Mouse (Mus musculus): ENCODE results near the gene Trabd. TPM values are rescaled to one million over a fixed set of nuclear protein-coding genes. Genes with fewer than 3 reads are reported as not detected.

The Trabd gene
- total and polyA plus RNA-seq, 3 experiments, result 39.2 to 74.7 (median 49.5) TPM

DNA sequence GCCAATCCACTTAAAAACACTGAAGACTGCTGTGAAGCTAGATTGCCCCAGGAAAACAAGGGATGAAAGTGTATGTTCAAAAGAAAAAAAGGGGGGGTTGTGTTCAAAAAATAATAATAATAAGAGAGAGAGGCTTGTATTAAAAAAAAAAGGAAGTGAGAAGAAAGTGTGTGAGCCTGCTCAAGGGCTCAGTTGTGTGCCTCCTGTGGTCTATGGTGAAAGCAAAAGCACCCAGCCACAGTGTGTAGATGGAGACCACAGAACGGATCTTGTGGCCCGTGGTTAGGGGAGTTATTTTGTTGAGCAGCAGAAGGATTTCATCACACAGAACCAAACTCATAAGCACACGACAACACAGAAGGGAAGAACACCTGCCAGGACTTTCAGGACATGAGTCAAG, 56.4 kb downstream of the Trabd start (continued):
- TF ChIP-seq MAFK (IDR thresholded peaks at IDR 0.05; ENCODE audit: insufficient replicate concordance, low read length), result peak; percentile 97
- no peak for TF ChIP-seq TBP (conservative IDR thresholded peaks at IDR 0.05; ENCODE audit: low read depth, low read length)
- TF ChIP-seq NRF1 (IDR thresholded peaks at IDR 0.05; ENCODE audit: low read depth, low read length), result 0 out of 2 replicates have a peak, but pooled peaks have one; percentile 41
- peak; percentile 9; the same call in 1 of the 2 replicates for TF ChIP-seq JUN (IDR thresholded peaks at IDR 0.05; ENCODE audit: insufficient read depth, low read depth, low read length)
- peak; percentile 90 for TF ChIP-seq RCOR1 (conservative IDR thresholded peaks at IDR 0.05; ENCODE audit: low read depth, low read length)
- TF ChIP-seq E2F4 (IDR thresholded peaks at IDR 0.05; ENCODE audit: insufficient replicate concordance, low read depth, low read length), result peak; percentile 23; the same call in 1 of the 2 replicates
- TF ChIP-seq SMC3 (IDR thresholded peaks at IDR 0.05; ENCODE audit: low read depth, low read length), result no peak
- TF ChIP-seq MXI1 (IDR thresholded peaks at IDR 0.05; ENCODE audit: low read depth, low read length), result peak; percentile 59
- TF ChIP-seq CTCF (conservative IDR thresholded peaks at IDR 0.05 in 1 of 2, IDR thresholded peaks at IDR 0.05 in 1 of 2; ENCODE audit: low read depth in 2 of 2, low read length in 2 of 2), result peak in 1 of 2 experiments; percentile 9; a peak in 1 of 4 replicates
- no peak for TF ChIP-seq NELFE (IDR thresholded peaks at IDR 0.05; ENCODE audit: low read depth, low read length)
- TF ChIP-seq ELF1 (IDR thresholded peaks at IDR 0.05; ENCODE audit: low read depth, low read length), result peak; percentile 39; the same call in 1 of the 2 replicates
- no peak for TF ChIP-seq POLR2A (IDR thresholded peaks at IDR 0.05; ENCODE audit: low read depth, low read length)
- TF ChIP-seq MEF2A (IDR thresholded peaks at IDR 0.05; ENCODE audit: borderline replicate concordance, low read depth, low read length), result peak; percentile 82; the same call in 1 of the 2 replicates
- no peak for TF ChIP-seq UBTF (IDR thresholded peaks at IDR 0.05; ENCODE audit: low read depth, low read length)
- TF ChIP-seq JUND (conservative IDR thresholded peaks at IDR 0.05; ENCODE audit: low read depth, low read length), result peak; percentile 41; the same call in 1 of the 2 replicates
- no peak for TF ChIP-seq RAD21 (IDR thresholded peaks at IDR 0.05; ENCODE audit: low read depth, low read length)

Other genes starting within 250 kb of the Trabd start
- gene Pim3, start 212.9 kb upstream of the Trabd start, total RNA-seq (2012; rRNA removed), result 19.0 and 20.4 TPM in 2 replicates
- gene Pim3, start 212.9 kb upstream of the Trabd start, total RNA-seq (2014; rRNA removed), result 19.9 and 26.0 TPM in 2 replicates
- 11.4 and 14.1 TPM in 2 replicates for gene Pim3, start 212.9 kb upstream of the Trabd start, polyA plus RNA-seq (2012; ENCODE audit: insufficient read length, low read depth)
- not detected in 2 replicates for gene Ttll8, start 120.7 kb upstream of the Trabd start, total RNA-seq (2012; rRNA removed)
- not detected in 2 replicates for gene Ttll8, start 120.7 kb upstream of the Trabd start, total RNA-seq (2014; rRNA removed)
- not detected in 2 replicates for gene Ttll8, start 120.7 kb upstream of the Trabd start, polyA plus RNA-seq (2012; ENCODE audit: insufficient read length, low read depth)
- not detected in 2 replicates for gene Mlc1, start 96.1 kb upstream of the Trabd start, total RNA-seq (2012; rRNA removed)
- gene Mlc1, start 96.1 kb upstream of the Trabd start, total RNA-seq (2014; rRNA removed), result not detected in 2 replicates
- gene Mlc1, start 96.1 kb upstream of the Trabd start, polyA plus RNA-seq (2012; ENCODE audit: insufficient read length, low read depth), result not detected in 2 replicates
- not detected in 2 replicates for gene Mov10l1, start 92.2 kb upstream of the Trabd start, total RNA-seq (2012; rRNA removed)
- gene Mov10l1, start 92.2 kb upstream of the Trabd start, total RNA-seq (2014; rRNA removed), result not detected in 2 replicates
- not detected in 2 replicates for gene Mov10l1, start 92.2 kb upstream of the Trabd start, polyA plus RNA-seq (2012; ENCODE audit: insufficient read length, low read depth)
- not detected in 2 replicates for gene Panx2, start 15.4 kb upstream of the Trabd start, total RNA-seq (2012; rRNA removed)
- not detected in 2 replicates for gene Panx2, start 15.4 kb upstream of the Trabd start, total RNA-seq (2014; rRNA removed)
- not detected in 2 replicates for gene Panx2, start 15.4 kb upstream of the Trabd start, polyA plus RNA-seq (2012; ENCODE audit: insufficient read length, low read depth)
- gene Selenoo, start 14.0 kb downstream of the Trabd start, total RNA-seq (2012; rRNA removed), result 6.5 and 11.7 TPM in 2 replicates
- gene Selenoo, start 14.0 kb downstream of the Trabd start, total RNA-seq (2014; rRNA removed), result 8.0 and 8.7 TPM in 2 replicates
- 2.3 and 3.7 TPM in 2 replicates for gene Selenoo, start 14.0 kb downstream of the Trabd start, polyA plus RNA-seq (2012; ENCODE audit: insufficient read length, low read depth)
- 16.7 and 17.0 TPM in 2 replicates for gene Tubgcp6, start 48.0 kb downstream of the Trabd start, total RNA-seq (2012; rRNA removed)
- gene Tubgcp6, start 48.0 kb downstream of the Trabd start, total RNA-seq (2014; rRNA removed), result 11.3 and 13.3 TPM in 2 replicates
- gene Tubgcp6, start 48.0 kb downstream of the Trabd start, polyA plus RNA-seq (2012; ENCODE audit: insufficient read length, low read depth), result 10.6 and 12.7 TPM in 2 replicates
- gene Hdac10, start 53.6 kb downstream of the Trabd start, total RNA-seq (2012; rRNA removed), result 14.1 and 17.7 TPM in 2 replicates
- gene Hdac10, start 53.6 kb downstream of the Trabd start, total RNA-seq (2014; rRNA removed), result 9.5 TPM in 2 replicates
- 8.2 and 8.5 TPM in 2 replicates for gene Hdac10, start 53.6 kb downstream of the Trabd start, polyA plus RNA-seq (2012; ENCODE audit: insufficient read length, low read depth)
- 0.17 and 0.21 TPM in 2 replicates for gene Mapk12, start 65.6 kb downstream of the Trabd start, total RNA-seq (2012; rRNA removed)
- gene Mapk12, start 65.6 kb downstream of the Trabd start, total RNA-seq (2014; rRNA removed), result not detected in 2 replicates
- 0.14 TPM in 1 of 2 replicates, not detected in the other for gene Mapk12, start 65.6 kb downstream of the Trabd start, polyA plus RNA-seq (2012; ENCODE audit: insufficient read length, low read depth)
- 7.4 and 11.4 TPM in 2 replicates for gene Mapk11, start 74.5 kb downstream of the Trabd start, total RNA-seq (2012; rRNA removed)
- 3.5 and 3.9 TPM in 2 replicates for gene Mapk11, start 74.5 kb downstream of the Trabd start, total RNA-seq (2014; rRNA removed)
- gene Mapk11, start 74.5 kb downstream of the Trabd start, polyA plus RNA-seq (2012; ENCODE audit: insufficient read length, low read depth), result 5.2 and 5.3 TPM in 2 replicates
- 40.1 and 51.5 TPM in 2 replicates for gene Plxnb2, start 105.7 kb downstream of the Trabd start, total RNA-seq (2012; rRNA removed)
- 2.7 and 2.9 TPM in 2 replicates for gene Plxnb2, start 105.7 kb downstream of the Trabd start, total RNA-seq (2014; rRNA removed)
- gene Plxnb2, start 105.7 kb downstream of the Trabd start, polyA plus RNA-seq (2012; ENCODE audit: insufficient read length, low read depth), result 4.3 and 4.5 TPM in 2 replicates
- 6.6 and 9.0 TPM in 2 replicates for gene Dennd6b, start 121.4 kb downstream of the Trabd start, total RNA-seq (2012; rRNA removed)
- gene Dennd6b, start 121.4 kb downstream of the Trabd start, total RNA-seq (2014; rRNA removed), result 4.1 and 4.5 TPM in 2 replicates
- gene Dennd6b, start 121.4 kb downstream of the Trabd start, polyA plus RNA-seq (2012; ENCODE audit: insufficient read length, low read depth), result 8.8 and 9.1 TPM in 2 replicates
- gene Ppp6r2, start 136.4 kb downstream of the Trabd start, total RNA-seq (2012; rRNA removed), result 10.0 and 14.7 TPM in 2 replicates
- 5.8 and 8.7 TPM in 2 replicates for gene Ppp6r2, start 136.4 kb downstream of the Trabd start, total RNA-seq (2014; rRNA removed)
- 6.8 and 10.3 TPM in 2 replicates for gene Ppp6r2, start 136.4 kb downstream of the Trabd start, polyA plus RNA-seq (2012; ENCODE audit: insufficient read length, low read depth)
- gene Sbf1, start 240.2 kb downstream of the Trabd start, total RNA-seq (2012; rRNA removed), result 64.6 and 79.1 TPM in 2 replicates
- gene Sbf1, start 240.2 kb downstream of the Trabd start, total RNA-seq (2014; rRNA removed), result 22.6 and 34.6 TPM in 2 replicates
- 65.3 and 69.3 TPM in 2 replicates for gene Sbf1, start 240.2 kb downstream of the Trabd start, polyA plus RNA-seq (2012; ENCODE audit: insufficient read length, low read depth)
- 1.8 and 4.5 TPM in 2 replicates for gene Adm2, start 247.6 kb downstream of the Trabd start, total RNA-seq (2012; rRNA removed)
- gene Adm2, start 247.6 kb downstream of the Trabd start, total RNA-seq (2014; rRNA removed), result 0.18 and 0.23 TPM in 2 replicates
- 0.66 and 0.82 TPM in 2 replicates for gene Adm2, start 247.6 kb downstream of the Trabd start, polyA plus RNA-seq (2012; ENCODE audit: insufficient read length, low read depth)

Measured in CH12.LX (cell line).